Mouse (Mus musculus): ENCODE results near the gene Pcgf2.

Gene Pcgf2

DNA sequence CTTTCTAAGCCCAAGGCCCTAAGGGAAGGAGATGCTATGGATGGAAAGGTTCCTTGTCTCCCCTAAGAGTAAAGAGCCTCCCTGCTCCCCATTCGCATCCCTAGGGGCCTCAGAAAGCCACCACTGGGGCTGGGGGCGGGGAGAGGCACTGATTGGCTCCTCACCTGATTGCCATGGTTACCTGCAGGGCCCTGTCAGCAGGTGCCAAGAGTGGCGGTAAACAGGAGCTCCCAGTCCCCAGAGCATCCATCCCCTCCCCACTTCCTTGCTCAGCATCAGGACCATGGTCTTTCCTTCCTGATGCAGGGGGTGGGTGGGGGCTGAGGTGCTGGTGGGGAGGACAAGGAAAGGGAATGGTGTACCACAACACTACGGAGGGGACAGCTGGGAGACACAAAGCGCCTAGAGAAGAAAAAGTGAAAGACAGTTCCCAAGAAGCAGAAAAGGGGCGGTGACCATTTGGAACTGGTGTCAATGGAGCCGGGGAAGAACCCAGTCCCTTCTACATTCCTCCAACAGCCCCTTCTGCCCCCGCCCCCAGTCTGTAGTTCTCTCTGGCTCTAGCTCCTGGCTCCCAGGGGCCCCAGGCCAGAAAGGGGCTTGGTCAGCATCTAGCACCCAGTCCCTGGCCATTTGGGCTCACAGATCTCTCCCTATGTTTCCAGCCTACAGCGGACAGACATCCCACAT is 4.4 kb downstream of the Pcgf2 start:
- in situ Hi-C loops (cut with MseI, MboI), result no loop called here

GRCm38 (mm10) chr11:97694921-97695711 is 5.2 kb downstream of the Pcgf2 start:
- in situ Hi-C loops (cut with MseI, MboI), result loop anchor here (5.0 kb wide), 1 partner anchor 48 kb away; no protein-coding TSS in a partner anchor

- in situ Hi-C loops (cut with MseI, MboI), result loop anchor here (5.0 kb wide), 1 partner anchor 47 kb away; no protein-coding TSS in a partner anchor
These were observed 5.9 kb downstream of the Pcgf2 start for GRCm38 (mm10) chr11:97694435-97694834.

GRCm38 (mm10) chr11:97689861-97690260 is 10.4 kb downstream of the Pcgf2 start:
- in situ Hi-C loops (cut with MseI, MboI), result loop anchor here (5.0 kb wide), 1 partner anchor 43 kb away; no protein-coding TSS in a partner anchor

DNA sequence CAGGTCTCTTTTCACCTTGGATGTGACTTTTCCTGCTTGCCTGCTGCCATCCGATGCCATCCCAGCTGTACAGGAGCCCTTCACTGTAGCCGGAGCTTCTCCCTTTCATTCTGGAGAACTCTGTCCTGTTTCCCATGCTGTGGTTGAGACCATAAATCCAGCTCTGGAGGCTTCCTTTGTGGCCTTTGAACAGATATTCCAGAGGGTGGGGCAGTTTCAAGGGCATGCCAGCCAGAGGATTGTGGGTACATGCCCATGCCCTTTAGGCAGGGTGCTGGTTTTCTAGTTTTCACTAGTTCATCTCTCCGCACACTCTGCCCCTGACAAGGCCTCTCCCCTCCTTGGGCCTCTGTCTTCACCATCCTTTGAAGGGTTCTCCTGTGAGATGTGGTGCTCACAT is 13.2 kb downstream of the Pcgf2 start:
- in situ Hi-C loops (cut with MseI, MboI), result no loop called here

GRCm38 (mm10) chr11:97686322-97686908 is 13.9 kb downstream of the Pcgf2 start:
- in situ Hi-C loops (cut with MseI, MboI), result no loop called here

GRCm38 (mm10) chr11:97685613-97686321 is 14.5 kb downstream of the Pcgf2 start, which contains the start of gene Cisd3:
Gene Cisd3 (plus strand): TSS chr11:97685826.
- in situ Hi-C loops (cut with MseI, MboI), result no loop called here

GRCm38 (mm10) chr11:97684766-97685165 is 15.5 kb downstream of the Pcgf2 start:
- in situ Hi-C loops (cut with MseI, MboI), result no loop called here

- in situ Hi-C loops (cut with MseI, MboI), result no loop called here
These were observed 16.1 kb downstream of the Pcgf2 start for GRCm38 (mm10) chr11:97684063-97684680.

- in situ Hi-C loops (cut with MseI, MboI), result no loop called here
These were observed 17.7 kb downstream of the Pcgf2 start for GRCm38 (mm10) chr11:97682504-97683055.

DNA sequence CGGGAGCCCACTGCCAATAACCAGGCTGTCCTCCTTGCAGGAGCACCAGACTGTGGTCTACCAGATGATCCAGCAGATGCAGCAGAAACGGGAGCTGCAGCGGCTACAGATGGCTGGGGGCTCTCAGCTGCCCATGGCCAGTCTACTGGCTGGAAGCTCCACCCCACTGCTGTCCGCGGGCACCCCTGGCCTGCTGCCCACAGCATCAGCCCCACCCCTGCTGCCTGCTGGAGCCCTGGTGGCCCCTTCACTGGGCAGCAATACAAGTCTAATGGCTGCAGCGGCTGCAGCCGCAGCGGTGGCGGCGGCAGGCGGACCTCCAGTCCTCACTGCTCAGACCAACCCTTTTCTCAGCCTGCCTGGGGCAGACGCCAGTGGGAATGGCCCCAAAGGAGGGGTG is 19.9 kb downstream of the Pcgf2 start:
- in situ Hi-C loops (cut with MseI, MboI), result no loop called here

DNA sequence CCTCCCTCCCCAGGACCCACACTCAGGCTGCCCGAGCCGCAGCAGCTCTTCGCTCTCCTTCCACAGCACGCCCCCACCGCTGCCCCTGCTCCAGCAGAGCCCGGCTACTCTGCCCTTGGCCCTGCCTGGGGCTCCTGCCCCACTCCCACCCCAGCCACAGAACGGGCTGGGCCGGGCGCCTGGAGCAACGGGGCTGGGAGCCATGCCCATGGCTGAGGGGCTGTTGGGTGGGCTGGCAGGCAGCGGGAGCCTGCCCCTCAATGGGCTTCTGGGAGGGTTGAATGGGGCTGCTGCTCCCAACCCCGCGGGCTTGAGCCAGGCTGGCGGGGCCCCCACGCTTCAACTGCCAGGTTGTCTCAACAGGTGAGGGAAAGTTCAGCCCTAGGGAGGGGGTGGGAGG is 22.0 kb downstream of the Pcgf2 start:
- in situ Hi-C loops (cut with MseI, MboI), result no loop called here

- in situ Hi-C loops (cut with MseI, MboI), result no loop called here
These were observed 22.5 kb downstream of the Pcgf2 start for GRCm38 (mm10) chr11:97677842-97678241.

GRCm38 (mm10) chr11:97677381-97677780 is 22.9 kb downstream of the Pcgf2 start:
- in situ Hi-C loops (cut with MseI, MboI), result no loop called here

DNA sequence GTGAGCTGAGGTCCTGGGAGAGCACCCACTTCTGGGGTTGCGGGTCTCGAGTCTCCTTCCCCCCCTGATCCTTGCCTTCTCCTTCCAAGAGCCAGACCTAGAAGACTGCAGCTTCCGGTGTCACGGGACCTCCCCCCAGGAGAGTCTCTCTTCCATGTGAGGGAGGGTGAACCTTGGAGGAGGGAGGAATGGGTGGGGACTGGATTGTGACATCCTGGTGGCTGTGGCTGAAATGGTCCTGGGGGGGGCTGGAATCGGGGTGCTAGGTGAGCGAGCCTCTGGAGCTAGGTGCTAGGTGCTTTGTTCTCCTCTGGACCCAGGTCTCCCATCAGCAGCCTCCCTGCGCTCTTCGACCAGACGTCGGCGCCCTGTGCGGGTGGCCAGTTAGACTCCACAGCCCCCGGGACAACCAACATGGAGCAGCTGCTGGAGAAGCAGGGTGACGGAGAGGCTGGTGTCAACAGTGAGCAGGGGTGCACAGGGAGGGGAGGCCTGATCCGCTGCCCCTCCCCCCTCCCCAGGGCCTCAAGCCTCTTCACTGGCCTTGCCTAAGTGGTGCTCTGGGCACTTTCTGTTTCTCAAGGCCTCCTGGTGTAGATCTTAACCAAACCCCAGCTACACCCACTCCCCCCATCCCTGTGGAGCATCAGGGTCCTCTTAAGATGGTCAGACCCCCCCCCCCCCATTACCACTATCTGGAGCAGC is 24.1 kb downstream of the Pcgf2 start:
- in situ Hi-C loops (cut with MseI, MboI), result no loop called here

DNA sequence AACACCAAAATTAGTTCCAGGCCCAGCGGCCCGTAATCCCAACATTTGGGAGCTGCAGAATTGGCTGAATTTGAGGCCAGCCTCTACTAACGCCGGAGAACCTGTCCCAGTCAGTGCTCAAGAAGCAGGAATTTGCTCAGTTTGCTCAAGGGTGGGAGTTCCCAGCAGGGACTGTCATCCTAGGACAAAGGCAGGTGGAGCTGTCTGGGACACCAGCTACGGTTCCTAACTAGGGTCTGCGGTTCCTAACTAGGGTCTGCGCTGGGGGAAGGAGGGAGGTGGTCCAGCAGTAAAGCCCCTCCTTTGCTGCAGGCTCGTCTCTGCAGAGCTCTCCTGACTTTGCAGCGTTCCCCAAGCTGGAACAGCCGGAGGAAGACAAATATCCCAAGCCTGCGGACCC is 27.1 kb downstream of the Pcgf2 start:
- in situ Hi-C loops (cut with MseI, MboI), result no loop called here

- in situ Hi-C loops (cut with MseI, MboI), result no loop called here
These were observed 29.1 kb downstream of the Pcgf2 start for GRCm38 (mm10) chr11:97671177-97671527.

- in situ Hi-C loops (cut with MseI, MboI), result no loop called here
These were observed 29.8 kb downstream of the Pcgf2 start for GRCm38 (mm10) chr11:97670234-97671176.

GRCm38 (mm10) chr11:97669829-97670228 is 30.5 kb downstream of the Pcgf2 start:
- in situ Hi-C loops (cut with MseI, MboI), result no loop called here
